Mouse (Mus musculus): ENCODE measurements around the gene Pip5kl1.

GRCm38 (mm10) chr2:32537360-32537905 is 37.2 kb upstream of the Pip5kl1 start:
- TF ChIP-seq EP300 (IDR thresholded peaks at IDR 0.05; ENCODE audit: insufficient read depth, low read depth, low read length) (no peak), CTCF (IDR thresholded peaks at IDR 0.05; ENCODE audit: low read depth, low read length) (no peak)

All from ES-Bruce4 (cell line).